ENCODE assay signal across 25 mouse cellular contexts in the genomic region with DNA sequence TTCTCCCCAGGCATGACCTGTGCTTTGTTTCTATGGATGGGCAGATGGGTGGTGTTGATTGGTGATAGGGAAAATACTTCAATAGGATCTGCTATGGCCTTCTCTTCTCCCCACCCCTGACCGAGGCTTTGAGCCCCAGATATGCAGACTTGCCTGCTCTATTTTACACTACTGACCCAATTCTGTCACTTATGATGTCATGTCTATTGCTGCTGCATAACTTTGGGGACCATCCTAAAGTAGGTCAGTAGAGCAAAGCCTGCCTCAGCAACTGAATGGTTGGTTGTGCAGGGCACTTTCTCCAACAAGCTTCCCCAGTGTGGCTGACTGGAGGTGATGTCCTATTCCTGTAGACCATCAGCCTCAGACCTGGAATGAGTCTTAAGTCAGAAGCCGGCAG.
"Had no signal": no experiment of that assay in that cellular context is flagged by ENCODE, and none has a peak within 500 bp of the region (broad histone marks: within the 10 kb centered on the region; RNA-seq: fewer than 3 reads in every experiment).

No protein-coding gene starts in this region.

- H3K4me1 ChIP-seq: heart, embryonic 15.5 days; kidney, embryonic 15.5 days; limb, embryonic 13.5 days; limb, embryonic 15.5 days; liver, embryonic 12.5 days had no signal

- H3K36me3 ChIP-seq: heart, embryonic 13.5 days; heart, embryonic 15.5 days; kidney, embryonic 15.5 days; limb, embryonic 13.5 days; limb, embryonic 15.5 days; liver, embryonic 12.5 days had no signal

- H3K9ac ChIP-seq: forebrain, postnatal 0 days; heart, embryonic 13.5 days; heart, embryonic 15.5 days; hindbrain, embryonic 14.5 days; kidney, embryonic 15.5 days; limb, embryonic 13.5 days; limb, embryonic 15.5 days; liver, embryonic 12.5 days; liver, embryonic 14.5 days had no signal

- H3K27me3 ChIP-seq: heart, embryonic 13.5 days; heart, embryonic 15.5 days; kidney, embryonic 15.5 days; limb, embryonic 13.5 days; limb, embryonic 15.5 days; liver, embryonic 12.5 days had no signal

- ATAC-seq: forebrain, postnatal 0 days; intestine, embryonic 16.5 days; liver, embryonic 12.5 days had no signal

- H3K4me3 ChIP-seq: heart, embryonic 13.5 days; heart, embryonic 15.5 days; kidney, embryonic 15.5 days; limb, embryonic 13.5 days; limb, embryonic 15.5 days; liver, embryonic 12.5 days had no signal

- DNase-seq: forebrain, postnatal 0 days; gastrocnemius, postnatal 14 days; gastrocnemius, postnatal 36 days; heart, adult 18-20 months; heart, postnatal 14 days; heart, postnatal 36 days; kidney, adult 11 months; kidney, adult 2 months; kidney, adult 9 months; kidney, postnatal 14 days; kidney, postnatal 36 days; layer of hippocampus, adult 9-11 months; layer of hippocampus, postnatal 36 days; left cerebral cortex, postnatal 4 days had no signal

- H3K4me2 ChIP-seq: heart, embryonic 11.5 days; heart, embryonic 13.5 days; heart, embryonic 15.5 days; hindbrain, embryonic 14.5 days; kidney, embryonic 15.5 days; limb, embryonic 13.5 days; limb, embryonic 15.5 days; liver, embryonic 12.5 days had no signal

- H3K27ac ChIP-seq: heart, embryonic 13.5 days; heart, embryonic 15.5 days; hindbrain, embryonic 14.5 days; kidney, embryonic 15.5 days; kidney, postnatal 0 days; limb, embryonic 13.5 days; limb, embryonic 15.5 days; liver, embryonic 12.5 days; liver, embryonic 14.5 days had no signal

- H3K9me3 ChIP-seq: heart, embryonic 13.5 days; heart, embryonic 15.5 days; kidney, embryonic 15.5 days; limb, embryonic 13.5 days; limb, embryonic 15.5 days; liver, embryonic 12.5 days had no signal
